ENCODE assay signal across 8 mouse cellular contexts in the genomic region with DNA sequence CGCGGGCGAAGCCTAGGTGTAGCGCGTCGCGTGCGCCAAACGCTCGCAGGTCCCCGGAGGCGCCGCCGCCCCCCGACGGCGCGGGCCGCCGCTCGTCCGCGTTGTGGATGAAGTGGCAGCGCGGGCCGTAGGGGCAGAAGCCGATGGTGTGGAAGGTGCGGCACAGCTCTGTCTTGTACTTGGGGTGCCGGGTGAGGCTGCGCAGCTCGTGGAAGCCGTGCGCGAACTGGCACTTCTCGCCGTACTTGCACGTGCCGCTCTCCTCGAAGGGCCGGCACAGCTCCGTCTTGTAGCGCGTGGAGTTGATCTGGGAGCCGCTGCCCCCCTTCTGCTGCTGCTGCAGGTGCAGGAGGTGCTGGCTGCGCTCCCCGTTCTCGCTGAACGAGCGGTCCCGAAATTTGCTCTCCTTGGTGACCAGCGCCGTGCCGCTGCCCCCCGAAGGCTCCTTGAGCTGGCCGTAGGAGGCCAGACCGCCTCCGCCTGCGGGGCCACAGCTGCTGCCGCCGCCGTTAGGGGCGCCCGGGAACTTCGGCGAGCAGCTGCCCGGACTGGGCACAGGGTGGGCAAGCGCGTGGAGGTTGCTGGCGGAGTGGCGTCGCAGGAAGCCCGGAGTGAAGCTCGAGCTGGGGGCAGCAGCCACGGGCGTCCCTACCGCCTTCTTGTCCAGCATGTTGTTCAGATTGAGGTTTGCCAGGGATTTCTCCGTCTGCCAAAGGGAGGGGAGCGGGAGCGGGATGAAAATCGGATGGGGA. TPM values are rescaled to one million over a fixed set of nuclear protein-coding genes. Genes with fewer than 3 reads are reported as not detected.
DNase-seq lines count a peak whose midpoint lies in the region; ATAC-seq and TF ChIP-seq lines count a peak whose summit lies in the region.

No protein-coding gene starts in this region.

- no peak for TF ChIP-seq CTCF in forebrain, postnatal 0 days (IDR thresholded peaks at IDR 0.05; ENCODE audit: low read depth)

- WGBS in forebrain, postnatal 0 days, result 3% methylated on average over 76 of the region's 80 CpGs
- 1% methylated on average over 66 of the region's 80 CpGs for WGBS in hindbrain, embryonic 16.5 days
- WGBS in liver, embryonic 12.5 days (ENCODE audit: insufficient replicate concordance), result 2% methylated on average over 79 of the region's 80 CpGs
- under 1% methylated on average over 75 of the region's 80 CpGs for WGBS in neural tube, embryonic 12.5 days

- ATAC-seq in CD4-positive, CD25-positive, alpha-beta regulatory T cell, adult 4 months, result no peak
- ATAC-seq in forebrain, postnatal 0 days, result no peak
- no peak for ATAC-seq in hindbrain, embryonic 16.5 days
- no peak for ATAC-seq in liver, embryonic 12.5 days
- peak; percentile 4; the same call in 1 of the 2 replicates for ATAC-seq in neural tube, embryonic 12.5 days (ENCODE audit: low FRiP score, low read depth)

- H3K27me3 ChIP-seq in forebrain, postnatal 0 days (ENCODE audit: insufficient read depth, low read length), result no peaks in the 10 kb centered on the region
- peaks cover 8% of the 10 kb centered on the region for H3K27me3 ChIP-seq in hindbrain, embryonic 16.5 days (replicated peaks; ENCODE audit: control insufficient read depth, insufficient read depth, low read length)
- H3K27me3 ChIP-seq in liver, embryonic 12.5 days (replicated peaks), result no peaks in the 10 kb centered on the region
- H3K27me3 ChIP-seq in neural tube, embryonic 12.5 days (replicated peaks), result peaks cover 8% of the 10 kb centered on the region

- H3K9ac ChIP-seq in forebrain, postnatal 0 days, result peak overlapping the region; percentile 46
- peak overlapping the region; percentile 72 for H3K9ac ChIP-seq in hindbrain, embryonic 16.5 days (ENCODE audit: low read depth, low read length)
- H3K9ac ChIP-seq in liver, embryonic 12.5 days, result peak overlapping the region; percentile 100
- peak overlapping the region; percentile 88 for H3K9ac ChIP-seq in neural tube, embryonic 12.5 days

- H3K4me1 ChIP-seq in forebrain, postnatal 0 days (ENCODE audit: insufficient read depth), result no peaks in the 10 kb centered on the region
- H3K4me1 ChIP-seq in hindbrain, embryonic 16.5 days (ENCODE audit: control insufficient read depth, insufficient read depth, low read depth, low read length), result peaks cover 17% of the 10 kb centered on the region
- H3K4me1 ChIP-seq in liver, embryonic 12.5 days, result peaks cover 52% of the 10 kb centered on the region
- peaks cover 35% of the 10 kb centered on the region for H3K4me1 ChIP-seq in neural tube, embryonic 12.5 days

- peak overlapping the region; percentile 44 for H3K4me2 ChIP-seq in forebrain, postnatal 0 days (ENCODE audit: low read depth)
- H3K4me2 ChIP-seq in hindbrain, embryonic 16.5 days (ENCODE audit: low read length), result peak overlapping the region; percentile 49
- H3K4me2 ChIP-seq in liver, embryonic 12.5 days, result peak overlapping the region; percentile 89
- H3K4me2 ChIP-seq in neural tube, embryonic 12.5 days (replicated peaks), result peak overlapping the region; percentile 73

- peak; percentile 85 for DNase-seq in CD4-positive, CD25-positive, alpha-beta regulatory T cell, adult 2 months (ENCODE audit: low read depth, low spot score)
- peak; percentile 61 for DNase-seq in adrenal gland, adult 8-10 months
- peak; percentile 51 for DNase-seq in forebrain, postnatal 0 days
- DNase-seq in thymus, postnatal 36 days, result peak; percentile 76 to 81

- no peaks in the 10 kb centered on the region for H3K9me3 ChIP-seq in forebrain, postnatal 0 days (ENCODE audit: low read length)
- no peaks in the 10 kb centered on the region for H3K9me3 ChIP-seq in hindbrain, embryonic 16.5 days (ENCODE audit: control insufficient read depth, low read length)
- H3K9me3 ChIP-seq in liver, embryonic 12.5 days (replicated peaks), result no peaks in the 10 kb centered on the region
- H3K9me3 ChIP-seq in neural tube, embryonic 12.5 days, result no peaks in the 10 kb centered on the region

- H3K4me3 ChIP-seq in forebrain, postnatal 0 days (ENCODE audit: low read depth, low read length), result peak overlapping the region; percentile 44
- H3K4me3 ChIP-seq in hindbrain, embryonic 16.5 days (ENCODE audit: low read length), result peak overlapping the region; percentile 47
- peak overlapping the region; percentile 97 for H3K4me3 ChIP-seq in liver, embryonic 12.5 days
- peak overlapping the region; percentile 73 for H3K4me3 ChIP-seq in neural tube, embryonic 12.5 days

- peaks cover under 1% of the 10 kb centered on the region; the same call in 1 of the 2 replicates for H3K36me3 ChIP-seq in forebrain, postnatal 0 days (ENCODE audit: insufficient read depth)
- H3K36me3 ChIP-seq in hindbrain, embryonic 16.5 days (ENCODE audit: control insufficient read depth, insufficient read depth, low read length), result no peaks in the 10 kb centered on the region
- H3K36me3 ChIP-seq in liver, embryonic 12.5 days, result peaks cover 34% of the 10 kb centered on the region
- H3K36me3 ChIP-seq in neural tube, embryonic 12.5 days, result peaks cover 9% of the 10 kb centered on the region; the same call in 1 of the 2 replicates

- peak overlapping the region; percentile 59 for H3K27ac ChIP-seq in forebrain, postnatal 0 days (ENCODE audit: low read depth, low read length)
- H3K27ac ChIP-seq in hindbrain, embryonic 16.5 days (ENCODE audit: low read depth, low read length), result peak overlapping the region; percentile 82
- peak overlapping the region; percentile 97 for H3K27ac ChIP-seq in liver, embryonic 12.5 days
- H3K27ac ChIP-seq in neural tube, embryonic 12.5 days, result peak overlapping the region; percentile 62

RNA-seq across cellular contexts. Expression of gene Zfp36l2, which starts 1.1 kb away (rescaled TPM):
- polyA plus RNA-seq in CD4-positive, CD25-positive, alpha-beta regulatory T cell, adult 4 months (2017; shearing (Covaris generic)), result 10 to 100 TPM; 26.9 to 79.1 TPM
- 10 to 100 TPM; 52.8 to 74.4 (median 54.2) TPM for total RNA-seq in adrenal gland, adult 8-10 months (2022)
- total RNA-seq in forebrain, postnatal 0 days (2014; rRNA removed), result 7.5 and 9.6 TPM in 2 replicates
- polyA plus RNA-seq in forebrain, postnatal 0 days (2015; fragmentation: Nextera tagmentation; extraction: Ambion mirVana), result 3.8 and 5.1 TPM in 2 replicates
- 3.9 and 4.2 TPM in 2 replicates for polyA plus RNA-seq in hindbrain, embryonic 16.5 days (2015; fragmentation: Nextera tagmentation; extraction: Ambion mirVana)
- polyA plus RNA-seq in liver, embryonic 12.5 days (2016; fragmentation: Nextera tagmentation; extraction: Ambion mirVana), result 19.5 and 20.0 TPM in 2 replicates
- 12.5 and 13.4 TPM in 2 replicates for polyA plus RNA-seq in neural tube, embryonic 12.5 days (2016; fragmentation: Nextera tagmentation; extraction: Ambion mirVana)

Comparison
In these comparisons a context has a peak if more than half of its experiments do, and no peak if none do; other contexts are left out.
1. H3K4me3 ChIP-seq: peak in every context shown above with its lines; median percentile 97 in liver, embryonic 12.5 days; 73 in neural tube, embryonic 12.5 days; 47 in hindbrain, embryonic 16.5 days; 44 in forebrain, postnatal 0 days.
2. H3K9ac ChIP-seq: peak in every context shown above with its lines; median percentile 100 in liver, embryonic 12.5 days; 88 in neural tube, embryonic 12.5 days; 72 in hindbrain, embryonic 16.5 days; 46 in forebrain, postnatal 0 days.